Mouse (Mus musculus) neural tube, embryonic 13.5 days (tissue): ENCODE measurements around the gene Dpep1. TPM values are rescaled to one million over a fixed set of nuclear protein-coding genes. Genes with fewer than 3 reads are reported as not detected.

Experiments used
- ATAC-seq: fragments of 200-750 bp; cut with Nextera tagmentation; 2 replicates; pipeline ENCODE4 v1.8.0; 2017; ENCODE audit warnings: low read depth, mild to moderate bottlenecking, moderate TSS enrichment, moderate library complexity
- H3K27ac ChIP-seq: fragments of 300-500 bp; sonication (generic); replicated peaks from 2 replicates; pipeline ENCODE4 v1.5.1; 2015; ENCODE audit warnings: moderate library complexity, mild to moderate bottlenecking, inconsistent platforms
- H3K27me3 ChIP-seq: fragments of 300-500 bp; sonication (generic); 2 replicates; pipeline ENCODE4 v1.6.1; 2015; ENCODE audit warnings: mild to moderate bottlenecking, inconsistent platforms
- H3K36me3 ChIP-seq: fragments of 300-500 bp; sonication (generic); 2 replicates; pipeline ENCODE4 v1.6.1; 2015; ENCODE audit warnings: mild to moderate bottlenecking, inconsistent platforms
- H3K4me1 ChIP-seq: fragments of 300-500 bp; sonication (generic); replicated peaks from 2 replicates; pipeline ENCODE4 v1.6.1; 2015; ENCODE audit warnings: inconsistent platforms
- H3K4me2 ChIP-seq: fragments of 300-500 bp; sonication (generic); 2 replicates; pipeline ENCODE4 v1.6.1; 2015; ENCODE audit warnings: inconsistent platforms, mild to moderate bottlenecking, moderate library complexity
- H3K4me3 ChIP-seq: fragments of 300-500 bp; sonication (generic); 2 replicates; pipeline ENCODE4 v1.5.1; 2015; ENCODE audit warnings: mild to moderate bottlenecking, inconsistent platforms
- H3K9ac ChIP-seq: fragments of 300-500 bp; sonication (generic); 2 replicates; pipeline ENCODE4 v1.6.1; 2015; ENCODE audit warnings: moderate library complexity, mild to moderate bottlenecking, inconsistent platforms
- H3K9me3 ChIP-seq: fragments of 300-500 bp; sonication (generic); 2 replicates; pipeline ENCODE4 v1.6.1; 2016; ENCODE audit warnings: inconsistent platforms
- WGBS: fragments of 180-500 bp; shearing (Covaris S2); methylation state at CpG from one replicate; pipeline ENCODE4 v1.1.7; 2015; 5-methylcytosine and 5-hydroxymethylcytosine counted together
- polyA plus RNA-seq: library from polyadenylated mRNA; unstranded; fragments of >200 nt; fragmentation: Nextera tagmentation; extraction: Ambion mirVana; gene quantifications from 2 replicates; pipeline ENCODE4 v1.2.1, GENCODE M21; 2015

Dpep1 gene
- polyA plus RNA-seq, 1 experiment from 2014 or later, result 0.08 TPM

DNA sequence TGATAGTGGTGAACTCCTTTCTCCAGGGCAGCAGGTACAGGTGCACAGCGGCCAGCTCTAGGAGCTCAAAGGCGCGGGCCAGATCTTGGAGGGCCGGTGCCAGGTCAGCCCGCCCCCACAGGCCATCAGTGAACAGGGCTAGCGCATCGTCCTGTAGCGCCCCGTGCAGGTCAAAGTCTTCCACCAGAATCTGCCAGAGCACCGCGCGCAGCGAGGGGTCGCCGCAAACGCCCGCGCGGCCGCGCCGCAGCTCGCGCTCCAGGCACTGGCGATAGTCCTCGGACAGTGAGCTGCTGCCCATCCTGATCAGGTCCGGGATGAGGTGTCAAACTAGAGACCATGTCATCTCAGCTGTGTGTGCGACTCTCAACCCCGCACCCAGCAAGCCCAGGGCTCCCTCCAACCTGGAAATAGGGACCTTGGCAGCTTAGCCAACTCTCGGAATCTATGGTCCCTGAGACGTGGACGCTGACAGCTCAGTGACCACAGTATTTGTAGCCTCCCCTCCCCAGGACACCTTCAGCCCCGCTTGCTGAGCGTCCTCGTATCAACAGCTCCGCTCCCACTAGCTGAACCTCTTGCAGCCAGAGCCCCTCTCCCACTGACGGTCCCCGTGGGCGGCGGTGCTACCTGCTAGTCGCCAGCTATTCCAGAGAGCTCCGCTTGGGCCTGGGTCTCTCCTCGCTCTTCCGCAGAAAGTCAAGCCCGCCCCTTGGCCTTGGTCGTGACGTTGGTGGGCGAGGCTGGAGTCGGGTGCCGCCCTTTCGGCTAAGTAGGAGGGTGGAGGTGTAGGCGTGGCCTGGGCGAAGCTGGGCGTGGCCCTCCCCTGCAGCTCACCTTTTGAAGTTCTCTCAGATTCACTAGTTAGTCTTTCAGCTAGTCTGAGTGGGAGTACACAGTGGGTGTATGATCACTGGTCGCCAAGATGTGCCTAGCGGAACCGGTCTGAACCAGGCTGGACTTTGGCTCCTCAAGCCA is 49.8 kb downstream of the Dpep1 start, which contains the start of gene Spata2l:
Gene Spata2l (minus strand): TSS at position 714 of the 978 bp plus-strand sequence.
- Histone ChIP-seq H3K27ac (no peak within 1 kb of the TSS), H3K27me3 (peaks cover 45% of the 10 kb centered on the region), H3K4me3 (peak within 1 kb of the TSS; percentile 45), H3K36me3 (no peaks in the 10 kb centered on the region), H3K9me3 (no peaks in the 10 kb centered on the region), H3K4me1 (peaks cover 35% of the 10 kb centered on the region), H3K4me2 (peak within 1 kb of the TSS; percentile 73), H3K9ac (peak within 1 kb of the TSS; percentile 69)
- peak; percentile 80 for ATAC-seq
- 1% methylated on average over 57 of the region's 57 CpGs for WGBS

DNA sequence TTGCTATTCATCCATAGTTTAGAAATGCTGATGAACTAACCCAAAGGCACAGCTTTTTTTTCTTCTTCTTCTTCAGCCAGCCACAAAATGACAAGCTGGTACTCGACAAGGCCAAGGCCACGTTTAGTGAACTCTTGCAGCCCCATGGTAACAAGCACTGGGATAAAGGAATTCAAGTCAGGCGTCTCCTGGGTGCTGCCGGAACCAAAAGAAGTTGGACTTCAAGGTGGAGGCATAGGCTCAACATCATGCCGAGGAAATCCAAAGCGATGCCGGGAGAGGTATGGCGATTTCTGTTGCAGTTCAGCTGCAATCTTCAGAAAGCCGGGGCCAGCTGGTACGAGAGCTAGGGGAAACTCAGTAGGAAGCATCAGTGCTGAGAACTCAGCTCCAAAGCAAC is 53.4 kb downstream of the Dpep1 start:
- Histone ChIP-seq H3K9ac (no peak overlapping the region), H3K27me3 (peaks cover 26% of the 10 kb centered on the region), H3K4me3 (no peak overlapping the region), H3K27ac (no peak overlapping the region), H3K9me3 (no peaks in the 10 kb centered on the region), H3K4me1 (peaks cover 21% of the 10 kb centered on the region), H3K4me2 (no peak overlapping the region), H3K36me3 (peaks cover 29% of the 10 kb centered on the region)
- no peak for ATAC-seq
- WGBS, result 83% methylated on average over 10 of the region's 10 CpGs

DNA sequence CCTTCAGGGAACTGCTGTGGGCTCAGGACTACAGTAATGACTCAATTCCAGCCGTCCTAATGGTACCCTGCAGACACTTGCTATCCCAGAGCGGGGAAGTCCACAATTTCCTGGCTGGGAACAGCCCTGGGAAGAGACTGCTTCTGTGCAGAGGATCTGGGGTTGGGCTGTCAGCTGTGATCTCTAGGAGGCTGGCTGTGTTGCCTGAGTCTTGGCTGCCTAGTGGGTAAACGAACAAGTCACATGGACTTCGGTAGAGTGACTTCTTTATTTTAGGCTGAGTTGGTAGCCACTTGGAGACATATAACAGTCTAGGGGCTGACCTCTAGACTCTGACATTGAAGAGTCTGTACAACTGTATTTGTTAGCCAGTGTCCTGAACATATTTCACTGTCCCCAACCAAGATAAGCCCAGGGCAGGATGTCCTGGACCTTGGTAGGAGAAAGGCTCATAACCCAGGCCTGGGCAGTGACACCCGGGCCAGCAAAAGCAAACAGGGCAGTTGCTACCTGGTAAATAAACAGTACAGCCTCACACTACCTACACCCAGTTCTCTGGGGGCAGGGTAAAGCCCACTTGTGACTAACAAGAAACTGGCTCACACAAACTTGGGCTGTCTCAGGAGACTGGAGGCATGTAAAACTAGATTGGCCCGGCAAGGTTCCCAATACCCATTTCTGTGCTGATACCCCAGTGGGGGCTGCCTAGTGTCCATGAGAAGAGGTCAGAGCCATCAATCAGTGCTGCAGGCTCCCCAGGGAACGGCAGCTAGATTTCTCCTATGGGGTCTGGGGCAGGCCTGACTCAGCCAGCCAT is 56.3 kb downstream of the Dpep1 start:
- no peaks in the 10 kb centered on the region for H3K9me3 ChIP-seq
- peaks cover 58% of the 10 kb centered on the region for H3K36me3 ChIP-seq
- no peak overlapping the region for H3K27ac ChIP-seq
- no peak for ATAC-seq
- H3K27me3 ChIP-seq, result no peaks in the 10 kb centered on the region
- no peak overlapping the region for H3K4me2 ChIP-seq
- no peak overlapping the region for H3K9ac ChIP-seq
- H3K4me3 ChIP-seq, result no peak overlapping the region
- no peaks in the 10 kb centered on the region for H3K4me1 ChIP-seq
- 86% methylated on average over 7 of the region's 7 CpGs for WGBS

DNA sequence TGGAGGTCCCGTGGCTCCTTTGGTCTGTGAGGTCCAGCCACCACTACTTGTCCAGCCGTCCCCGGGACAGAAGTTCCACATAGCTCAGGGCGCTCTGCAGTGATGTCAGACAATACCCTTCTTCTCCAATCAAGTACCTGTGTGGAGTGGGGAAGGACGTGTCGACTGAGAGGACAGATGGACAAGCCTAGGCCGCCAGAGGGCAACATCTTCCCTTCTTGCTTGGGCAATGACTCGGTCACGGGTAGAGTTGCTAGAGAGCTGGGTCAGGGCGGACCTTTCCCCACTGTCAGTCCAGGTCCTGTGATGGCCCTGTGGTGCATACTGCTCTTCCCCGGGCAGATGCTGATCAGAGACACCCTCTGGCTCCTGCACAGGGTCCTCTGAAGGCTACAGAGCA is 57.0 kb downstream of the Dpep1 start:
- Histone ChIP-seq H3K36me3 (peaks cover 66% of the 10 kb centered on the region), H3K9me3 (no peaks in the 10 kb centered on the region), H3K27me3 (no peaks in the 10 kb centered on the region), H3K27ac (no peak overlapping the region), H3K4me3 (no peak overlapping the region), H3K9ac (no peak overlapping the region), H3K4me2 (no peak overlapping the region), H3K4me1 (no peaks in the 10 kb centered on the region)
- WGBS, result 72% methylated on average over 11 of the region's 11 CpGs
- no peak for ATAC-seq

DNA sequence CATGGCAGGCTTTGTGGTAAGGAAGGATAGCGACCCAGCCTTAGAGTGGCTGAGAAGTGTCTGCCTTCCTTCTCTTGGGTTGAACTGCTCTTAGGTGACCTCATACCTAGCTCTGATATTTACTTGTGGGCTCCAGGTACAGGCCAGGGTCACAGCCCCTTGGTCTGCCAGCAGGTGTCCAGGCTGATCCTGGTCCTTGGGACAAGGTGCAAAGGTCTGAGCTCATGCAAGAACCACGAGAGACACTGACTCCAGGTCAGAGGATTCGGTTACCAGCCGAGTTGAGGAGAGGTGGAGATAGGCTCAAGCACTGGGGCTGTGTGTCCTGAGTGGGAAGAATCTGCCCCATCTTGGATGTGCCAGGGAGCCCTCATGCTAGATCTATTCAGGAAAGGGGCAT is 58.3 kb downstream of the Dpep1 start:
- Histone ChIP-seq H3K27ac (no peak overlapping the region), H3K4me2 (no peak overlapping the region), H3K36me3 (peaks cover 79% of the 10 kb centered on the region), H3K9ac (no peak overlapping the region), H3K9me3 (no peaks in the 10 kb centered on the region), H3K27me3 (no peaks in the 10 kb centered on the region), H3K4me1 (no peaks in the 10 kb centered on the region), H3K4me3 (no peak overlapping the region)
- no peak for ATAC-seq
- WGBS, result 91% methylated on average over 4 of the region's 4 CpGs

DNA sequence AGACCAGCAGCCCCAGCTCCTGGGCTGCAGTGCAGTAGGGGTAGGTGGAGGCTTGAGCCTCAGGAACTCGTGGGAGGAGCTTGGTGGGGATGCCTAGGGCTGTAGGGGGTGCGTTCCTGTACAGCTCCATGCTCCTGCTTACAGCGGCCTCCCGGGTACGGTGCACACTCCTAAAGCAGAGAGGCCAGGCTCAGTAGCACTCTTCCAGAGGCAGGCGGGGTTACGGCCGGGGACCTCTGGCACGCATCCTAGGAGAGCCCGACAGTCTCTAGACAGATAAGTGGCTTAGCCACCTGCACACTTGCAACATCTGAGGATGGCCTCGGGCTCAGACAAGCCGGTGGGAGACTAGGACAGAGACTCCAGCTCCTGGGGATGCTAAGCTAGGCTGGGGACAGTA is 59.5 kb downstream of the Dpep1 start:
- no peak overlapping the region for H3K4me2 ChIP-seq
- H3K36me3 ChIP-seq, result peaks cover 91% of the 10 kb centered on the region
- no peak for ATAC-seq
- no peak overlapping the region for H3K9ac ChIP-seq
- no peak overlapping the region for H3K4me3 ChIP-seq
- no peaks in the 10 kb centered on the region for H3K27me3 ChIP-seq
- WGBS, result 92% methylated on average over 12 of the region's 12 CpGs
- H3K9me3 ChIP-seq, result no peaks in the 10 kb centered on the region
- no peaks in the 10 kb centered on the region for H3K4me1 ChIP-seq
- H3K27ac ChIP-seq, result no peak overlapping the region

DNA sequence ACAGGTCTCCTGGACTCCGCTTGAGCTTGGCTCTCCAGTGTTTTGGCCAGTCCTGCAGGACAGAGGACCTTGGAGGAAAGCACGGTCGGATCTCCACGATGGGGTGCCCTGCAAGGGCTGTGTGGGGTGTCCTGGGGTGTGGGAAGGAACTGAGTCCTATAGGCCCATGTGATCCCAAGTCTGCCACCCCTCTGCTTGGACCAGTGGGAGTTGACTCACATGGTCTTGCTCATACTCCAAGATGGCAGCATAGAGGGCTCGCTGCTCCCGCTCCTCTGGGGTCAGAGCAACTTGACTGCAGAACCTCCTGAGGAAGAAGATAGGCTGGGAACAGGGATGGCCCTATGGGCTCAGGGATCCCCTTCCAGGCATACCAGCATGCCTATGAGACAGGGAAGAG is 61.7 kb downstream of the Dpep1 start:
- H3K36me3 ChIP-seq, result peaks cover 94% of the 10 kb centered on the region
- no peak overlapping the region for H3K9ac ChIP-seq
- 94% methylated on average over 6 of the region's 6 CpGs for WGBS
- no peaks in the 10 kb centered on the region for H3K9me3 ChIP-seq
- ATAC-seq, result no peak
- peaks cover 7% of the 10 kb centered on the region for H3K4me1 ChIP-seq
- no peak overlapping the region for H3K4me2 ChIP-seq
- no peak overlapping the region for H3K27ac ChIP-seq
- no peaks in the 10 kb centered on the region for H3K27me3 ChIP-seq
- no peak overlapping the region for H3K4me3 ChIP-seq

DNA sequence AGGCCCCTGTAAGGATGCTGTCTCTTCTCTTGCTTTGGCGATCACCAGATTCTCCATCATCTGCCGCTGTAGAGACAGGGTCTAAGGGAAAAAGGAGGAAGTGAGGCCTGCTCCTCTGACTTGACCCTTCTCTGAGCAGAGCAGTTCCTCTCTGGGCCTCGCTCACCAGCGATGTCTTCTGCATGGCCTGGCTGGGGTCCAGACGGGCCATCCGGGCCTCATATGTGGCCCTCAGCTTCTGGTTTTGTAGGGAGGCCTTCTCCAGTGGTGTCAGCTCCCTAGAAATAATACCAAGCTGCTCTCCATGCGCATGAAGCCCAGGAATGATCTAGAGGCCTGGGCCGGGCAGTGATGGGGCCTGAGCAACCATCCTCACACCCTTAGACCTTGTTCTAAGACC is 62.6 kb downstream of the Dpep1 start:
- no peak for ATAC-seq
- Histone ChIP-seq H3K9me3 (no peaks in the 10 kb centered on the region), H3K36me3 (peaks cover 86% of the 10 kb centered on the region), H3K4me2 (no peak overlapping the region), H3K4me1 (peaks cover 14% of the 10 kb centered on the region), H3K27me3 (no peaks in the 10 kb centered on the region), H3K9ac (no peak overlapping the region), H3K4me3 (no peak overlapping the region), H3K27ac (no peak overlapping the region)
- 92% methylated on average over 8 of the region's 8 CpGs for WGBS

DNA sequence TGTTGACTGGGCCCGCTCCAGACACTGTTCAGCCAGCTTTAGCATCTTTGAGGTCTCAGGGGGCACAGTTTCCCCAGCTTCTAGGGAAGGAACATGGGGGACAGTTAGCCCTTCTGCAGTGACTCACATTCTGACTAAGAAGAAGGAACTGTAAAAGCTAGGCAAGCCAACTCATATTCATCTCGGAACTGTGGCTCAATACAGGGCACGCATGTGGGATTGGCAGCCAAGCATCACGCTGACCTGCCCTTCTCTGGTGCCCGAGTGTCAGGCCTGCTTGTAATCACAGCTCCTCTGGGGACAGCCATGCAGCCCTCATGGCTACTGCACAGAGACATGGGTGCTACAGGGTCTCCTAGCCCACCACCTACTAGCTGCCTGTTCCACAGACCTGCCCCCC is 64.9 kb downstream of the Dpep1 start:
- no peak for ATAC-seq
- Histone ChIP-seq H3K27me3 (no peaks in the 10 kb centered on the region), H3K4me1 (peaks cover 27% of the 10 kb centered on the region), H3K4me2 (no peak overlapping the region), H3K9me3 (no peaks in the 10 kb centered on the region), H3K9ac (no peak overlapping the region), H3K36me3 (peaks cover 67% of the 10 kb centered on the region), H3K27ac (no peak overlapping the region), H3K4me3 (no peak overlapping the region)
- 96% methylated on average over 5 of the region's 5 CpGs for WGBS

Other genes with a start within 250 kb of the Dpep1 start
- 43.2 and 58.2 TPM in 2 replicates for gene Ankrd11, start 144.0 kb upstream of the Dpep1 start, polyA plus RNA-seq
- gene Spg7, start 123.3 kb upstream of the Dpep1 start, polyA plus RNA-seq, result 48.7 and 50.1 TPM in 2 replicates
- 629 and 772 TPM in 2 replicates for gene Rpl13, start 83.9 kb upstream of the Dpep1 start, polyA plus RNA-seq
- gene Cpne7, start 68.9 kb upstream of the Dpep1 start, polyA plus RNA-seq, result 0.68 and 1.1 TPM in 2 replicates
- gene Sult5a1, start 27.9 kb upstream of the Dpep1 start, polyA plus RNA-seq, result 1.2 and 2.4 TPM in 2 replicates
- gene Chmp1a, start 26.5 kb downstream of the Dpep1 start, polyA plus RNA-seq, result 164 and 175 TPM in 2 replicates
- 7.6 and 7.7 TPM in 2 replicates for gene Spata33, start 26.6 kb downstream of the Dpep1 start, polyA plus RNA-seq
- gene Cdk10, start 38.6 kb downstream of the Dpep1 start, polyA plus RNA-seq, result 37.2 and 42.4 TPM in 2 replicates
- 4.4 and 4.8 TPM in 2 replicates for gene Spata2l, start 50.0 kb downstream of the Dpep1 start, polyA plus RNA-seq
- gene Zfp276, start 68.0 kb downstream of the Dpep1 start, polyA plus RNA-seq, result 22.1 and 24.1 TPM in 2 replicates
- gene Vps9d1, start 68.1 kb downstream of the Dpep1 start, polyA plus RNA-seq, result 49.2 and 50.0 TPM in 2 replicates
- gene Fanca, start 132.3 kb downstream of the Dpep1 start, polyA plus RNA-seq, result 9.3 and 11.0 TPM in 2 replicates
- 35.9 and 40.2 TPM in 2 replicates for gene Spire2, start 146.5 kb downstream of the Dpep1 start, polyA plus RNA-seq
- gene Tcf25, start 187.5 kb downstream of the Dpep1 start, polyA plus RNA-seq, result 317 and 328 TPM in 2 replicates
- 0.21 and 0.22 TPM in 2 replicates for gene Mc1r, start 220.9 kb downstream of the Dpep1 start, polyA plus RNA-seq
- 1,543 and 1,658 TPM in 2 replicates for gene Tubb3, start 225.2 kb downstream of the Dpep1 start, polyA plus RNA-seq
- gene Def8, start 237.3 kb downstream of the Dpep1 start, polyA plus RNA-seq, result 43.3 and 44.5 TPM in 2 replicates